In genomic region chr1:136440741-136441140, GRCm38 (mm10) we compare ENCODE assay signal across 19 mouse cellular contexts.
"Had no signal": no experiment of that assay in that cellular context is flagged by ENCODE, and none has a peak within 500 bp of the region (broad histone marks: within the 10 kb centered on the region; RNA-seq: fewer than 3 reads in every experiment).

No protein-coding gene starts in this region.

- DNase-seq: lung, adult 18-20 months; lung, embryonic 14.5 days; lung, postnatal 10 days; lung, postnatal 4 days; midbrain, embryonic 14.5 days; retina, postnatal 1 day; right cerebral cortex, adult 18-20 months; right cerebral cortex, postnatal 25 days; right cerebral cortex, postnatal 4 days; spleen, adult 18-20 months; thymus, adult 18-20 months; thymus, postnatal 14 days; thymus, postnatal 36 days had no signal

- H3K4me1 ChIP-seq: midbrain, embryonic 10.5 days; midbrain, embryonic 12.5 days; neural tube, embryonic 13.5 days; neural tube, embryonic 15.5 days had no signal

- H3K4me3 ChIP-seq: midbrain, embryonic 10.5 days; midbrain, embryonic 12.5 days; myocyte; neural tube, embryonic 13.5 days; neural tube, embryonic 15.5 days had no signal

- H3K9ac ChIP-seq: lung, embryonic 14.5 days; midbrain, embryonic 12.5 days; neural tube, embryonic 13.5 days; neural tube, embryonic 15.5 days had no signal

- H3K27me3 ChIP-seq: midbrain, embryonic 12.5 days; neural tube, embryonic 13.5 days; neural tube, embryonic 15.5 days had no signal

- H3K27ac ChIP-seq: midbrain, embryonic 10.5 days; midbrain, embryonic 12.5 days; neural tube, embryonic 13.5 days; neural tube, embryonic 15.5 days had no signal

- ATAC-seq: midbrain, embryonic 16.5 days had no signal

- H3K9me3 ChIP-seq: midbrain, embryonic 10.5 days; midbrain, embryonic 12.5 days; neural tube, embryonic 13.5 days; neural tube, embryonic 15.5 days had no signal

- H3K4me2 ChIP-seq: lung, embryonic 14.5 days; midbrain, embryonic 12.5 days; neural tube, embryonic 13.5 days; neural tube, embryonic 15.5 days had no signal
